Mouse (Mus musculus): Measurements from ENCODE around the gene Gpbp1. TPM values are rescaled to one million over a fixed set of nuclear protein-coding genes. Genes with fewer than 3 reads are reported as not detected.

Gpbp1 gene
- polyA plus RNA-seq, 1 experiment from 2014 or later = 35.2 TPM

DNA sequence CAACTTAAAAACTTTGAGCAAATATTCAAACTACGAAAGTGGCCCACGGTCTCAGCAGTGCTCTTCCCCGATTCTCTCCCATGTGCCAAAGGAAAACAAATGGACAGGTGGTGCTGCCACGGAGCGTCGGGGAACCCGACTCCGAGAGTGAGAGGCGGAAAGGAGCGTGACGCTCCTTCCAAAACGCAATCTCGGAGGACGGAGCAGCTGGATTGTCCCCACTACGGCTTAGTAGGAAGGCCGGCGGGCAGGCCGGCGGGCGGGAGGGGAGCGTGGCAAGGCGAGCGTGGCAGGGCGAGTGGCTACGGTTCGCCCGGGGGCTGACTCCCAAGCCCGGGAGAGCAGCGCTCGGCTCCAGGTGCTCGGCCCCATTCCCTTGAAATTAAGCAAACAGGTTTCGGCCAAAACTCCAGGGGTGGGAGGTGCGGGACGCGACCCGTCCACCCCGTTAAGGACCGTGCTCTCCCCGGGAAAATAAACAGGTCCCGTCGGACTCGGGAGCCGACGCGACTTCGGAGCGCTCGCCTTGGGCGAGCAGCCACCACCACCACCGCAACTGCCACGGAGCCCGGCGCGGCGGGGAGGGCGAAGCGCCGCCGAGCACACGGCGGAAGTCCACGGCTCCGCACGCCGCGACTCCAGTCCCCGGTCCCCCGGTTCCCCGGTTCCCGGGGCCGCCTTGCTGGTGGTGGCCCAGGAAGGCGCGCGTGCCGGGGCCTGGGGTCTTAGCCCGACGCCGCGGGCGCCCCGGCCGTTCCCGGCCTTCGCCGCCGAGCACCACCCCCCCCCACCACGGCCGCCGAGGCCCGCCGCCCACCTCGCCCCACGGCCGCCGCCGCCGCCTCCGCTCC, 1.0 kb downstream of the Gpbp1 start:
- peak overlapping the region; percentile 83 for H3K4me3 ChIP-seq (ENCODE audit: low read depth, low read length)
- H3K27ac ChIP-seq (ENCODE audit: low read length) = peak overlapping the region; percentile 97
- H3K4me1 ChIP-seq (ENCODE audit: control insufficient read depth, low read depth, low read length) = peaks cover 19% of the 10 kb centered on the region
- H3K4me2 ChIP-seq (ENCODE audit: low read depth, low read length) = peak overlapping the region; percentile 85
- peaks cover 11% of the 10 kb centered on the region for H3K27me3 ChIP-seq (ENCODE audit: control insufficient read depth, insufficient read depth, low read depth, low read length)
- peak overlapping the region; percentile 95 for H3K9ac ChIP-seq (ENCODE audit: low read depth, low read length)
- no peaks in the 10 kb centered on the region for H3K9me3 ChIP-seq (replicated peaks; ENCODE audit: control insufficient read depth, low read length)
- H3K36me3 ChIP-seq (ENCODE audit: control insufficient read depth, insufficient read depth) = no peaks in the 10 kb centered on the region
- ATAC-seq (ENCODE audit: low read depth) = peak; percentile 5
- under 1% methylated on average over 62 of the region's 98 CpGs for WGBS (ENCODE audit: insufficient replicate concordance)

DNA sequence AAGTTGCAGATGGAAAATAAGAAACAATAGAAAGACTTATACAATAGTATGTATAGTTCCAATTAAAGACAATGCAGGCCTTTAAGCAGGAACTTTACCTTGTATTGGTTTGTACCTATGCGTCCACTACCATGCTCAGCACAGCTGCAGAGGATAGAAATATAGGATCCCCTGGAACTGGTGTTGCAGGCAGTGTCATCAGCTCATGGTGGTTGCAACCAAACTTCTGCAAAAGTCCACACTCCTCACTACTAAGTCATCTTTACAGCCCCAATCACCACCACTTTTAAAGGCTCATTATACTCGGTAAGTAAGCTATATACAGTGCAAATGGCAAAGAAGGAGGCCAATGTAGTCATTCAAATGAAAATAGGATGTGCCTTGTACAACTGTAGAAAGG, 12.2 kb downstream of the Gpbp1 start:
- H3K36me3 ChIP-seq (ENCODE audit: control insufficient read depth, insufficient read depth) = 0 out of 2 replicates have a peak, but pooled peaks cover 3% of the 10 kb centered on the region
- no peak overlapping the region for H3K9ac ChIP-seq (ENCODE audit: low read depth, low read length)
- no peaks in the 10 kb centered on the region for H3K27me3 ChIP-seq (ENCODE audit: control insufficient read depth, insufficient read depth, low read depth, low read length)
- ATAC-seq (ENCODE audit: low read depth) = no peak
- no peak overlapping the region for H3K4me2 ChIP-seq (ENCODE audit: low read depth, low read length)
- H3K4me1 ChIP-seq (ENCODE audit: control insufficient read depth, low read depth, low read length) = peaks cover 11% of the 10 kb centered on the region
- H3K27ac ChIP-seq (ENCODE audit: low read length) = no peak overlapping the region
- H3K9me3 ChIP-seq (replicated peaks; ENCODE audit: control insufficient read depth, low read length) = no peaks in the 10 kb centered on the region
- no peak overlapping the region for H3K4me3 ChIP-seq (ENCODE audit: low read depth, low read length)
- WGBS (ENCODE audit: insufficient replicate concordance) = 73% methylated on average over 2 of the region's 2 CpGs

DNA sequence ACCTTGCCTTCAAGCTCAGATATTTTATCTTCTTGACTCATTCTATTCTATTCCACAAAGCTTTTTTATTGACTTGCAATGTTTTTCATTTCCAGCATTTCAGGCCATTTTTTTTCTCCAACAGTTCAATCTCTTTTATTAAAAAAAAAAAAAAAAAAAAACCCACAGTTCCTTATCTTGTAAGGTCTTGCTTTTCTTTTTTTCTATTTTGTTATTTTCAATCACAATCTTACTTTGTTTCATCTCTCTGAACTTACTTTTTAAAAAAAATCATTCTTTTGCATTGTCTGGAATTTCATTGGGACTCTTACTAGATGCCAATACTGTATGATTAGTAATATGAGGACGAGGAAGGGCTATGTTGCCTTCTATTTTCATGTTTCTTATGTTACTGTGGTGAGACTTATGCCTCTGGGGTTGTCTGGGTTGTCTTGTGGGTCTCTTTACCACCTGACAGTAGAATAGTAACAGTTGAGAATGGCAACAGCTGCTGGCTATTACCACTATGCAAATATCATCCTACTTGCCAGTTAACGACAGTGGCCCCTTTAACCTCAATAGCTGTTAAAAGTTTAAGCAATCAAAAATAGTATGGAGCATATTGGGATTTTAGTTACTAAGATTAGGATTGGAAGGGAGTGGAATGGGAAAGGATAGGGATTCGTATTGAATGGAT, 19.2 kb downstream of the Gpbp1 start:
- H3K36me3 ChIP-seq (ENCODE audit: control insufficient read depth, insufficient read depth) = peaks cover 19% of the 10 kb centered on the region
- WGBS (ENCODE audit: insufficient replicate concordance) = 78% methylated on average over 3 of the region's 3 CpGs
- H3K27ac ChIP-seq (ENCODE audit: low read length) = no peak overlapping the region

DNA sequence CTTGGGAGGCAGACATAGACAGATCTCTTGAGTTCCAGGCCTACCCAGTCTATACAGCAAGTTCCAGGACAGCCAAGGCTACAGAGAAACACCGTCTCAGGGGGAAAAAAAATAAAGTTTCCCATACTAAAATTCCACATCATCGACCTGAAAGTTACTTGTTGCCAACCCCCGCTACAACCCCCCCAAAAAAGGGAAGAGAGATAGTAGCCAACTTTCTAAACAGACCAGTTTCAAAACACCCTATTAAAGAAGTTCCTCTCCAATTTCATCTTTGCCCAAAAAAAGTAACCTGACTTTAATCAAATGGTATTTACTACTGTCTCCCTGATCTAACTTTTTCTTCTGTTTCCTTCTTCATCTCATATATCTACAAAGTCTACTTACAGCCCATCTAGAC, 22.6 kb downstream of the Gpbp1 start:
- ATAC-seq (ENCODE audit: low read depth) = no peak

More for the DNA sequence above, 19.2 kb downstream of the Gpbp1 start:
- ATAC-seq (ENCODE audit: low read depth) = no peak
- Histone ChIP-seq H3K4me3 (ENCODE audit: low read depth, low read length) (no peak overlapping the region), H3K4me2 (ENCODE audit: low read depth, low read length) (no peak overlapping the region), H3K9ac (ENCODE audit: low read depth, low read length) (no peak overlapping the region), H3K9me3 (replicated peaks; ENCODE audit: control insufficient read depth, low read length) (no peaks in the 10 kb centered on the region), H3K27me3 (ENCODE audit: control insufficient read depth, insufficient read depth, low read depth, low read length) (no peaks in the 10 kb centered on the region), H3K4me1 (ENCODE audit: control insufficient read depth, low read depth, low read length) (peaks cover 8% of the 10 kb centered on the region)

DNA sequence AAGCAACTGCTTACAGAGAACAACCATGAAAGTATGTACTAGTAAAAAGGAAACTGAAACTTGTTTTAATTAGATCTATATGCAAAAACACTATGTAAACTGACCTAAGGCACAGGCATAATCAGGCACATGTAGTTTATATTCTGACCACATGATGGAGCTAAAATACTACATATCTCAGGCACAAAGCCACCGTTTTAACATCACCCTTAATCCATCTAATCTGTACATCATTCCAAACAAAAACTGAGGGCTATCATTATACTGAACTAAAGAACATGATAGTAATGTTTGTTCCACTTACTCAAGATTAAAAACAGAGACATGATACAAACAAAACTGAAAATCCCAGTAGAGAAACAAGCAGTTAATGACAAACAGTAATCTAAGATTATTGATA, 28.5 kb downstream of the Gpbp1 start:
- peaks cover 20% of the 10 kb centered on the region for H3K36me3 ChIP-seq (ENCODE audit: control insufficient read depth, insufficient read depth)
- no peak overlapping the region for H3K4me2 ChIP-seq (ENCODE audit: low read depth, low read length)
- 0% methylated on average over 1 of the region's 1 CpGs for WGBS (ENCODE audit: insufficient replicate concordance)
- H3K9me3 ChIP-seq (replicated peaks; ENCODE audit: control insufficient read depth, low read length) = no peaks in the 10 kb centered on the region
- no peaks in the 10 kb centered on the region for H3K27me3 ChIP-seq (ENCODE audit: control insufficient read depth, insufficient read depth, low read depth, low read length)
- H3K4me3 ChIP-seq (ENCODE audit: low read depth, low read length) = no peak overlapping the region
- no peak overlapping the region for H3K27ac ChIP-seq (ENCODE audit: low read length)
- no peaks in the 10 kb centered on the region; the same call in none of the 2 replicates for H3K4me1 ChIP-seq (ENCODE audit: control insufficient read depth, low read depth, low read length)
- no peak for ATAC-seq (ENCODE audit: low read depth)
- no peak overlapping the region for H3K9ac ChIP-seq (ENCODE audit: low read depth, low read length)

More for the DNA sequence above, 22.6 kb downstream of the Gpbp1 start:
- no peak overlapping the region for H3K9ac ChIP-seq (ENCODE audit: low read depth, low read length)
- no peak overlapping the region for H3K4me3 ChIP-seq (ENCODE audit: low read depth, low read length)
- no peak overlapping the region for H3K27ac ChIP-seq (ENCODE audit: low read length)
- no peaks in the 10 kb centered on the region for H3K9me3 ChIP-seq (replicated peaks; ENCODE audit: control insufficient read depth, low read length)
- no peaks in the 10 kb centered on the region; the same call in 1 of the 2 replicates for H3K4me1 ChIP-seq (ENCODE audit: control insufficient read depth, low read depth, low read length)
- peaks cover 33% of the 10 kb centered on the region for H3K36me3 ChIP-seq (ENCODE audit: control insufficient read depth, insufficient read depth)
- WGBS (ENCODE audit: insufficient replicate concordance) = 68% methylated on average over 3 of the region's 3 CpGs
- no peak overlapping the region for H3K4me2 ChIP-seq (ENCODE audit: low read depth, low read length)
- H3K27me3 ChIP-seq (ENCODE audit: control insufficient read depth, insufficient read depth, low read depth, low read length) = no peaks in the 10 kb centered on the region

DNA sequence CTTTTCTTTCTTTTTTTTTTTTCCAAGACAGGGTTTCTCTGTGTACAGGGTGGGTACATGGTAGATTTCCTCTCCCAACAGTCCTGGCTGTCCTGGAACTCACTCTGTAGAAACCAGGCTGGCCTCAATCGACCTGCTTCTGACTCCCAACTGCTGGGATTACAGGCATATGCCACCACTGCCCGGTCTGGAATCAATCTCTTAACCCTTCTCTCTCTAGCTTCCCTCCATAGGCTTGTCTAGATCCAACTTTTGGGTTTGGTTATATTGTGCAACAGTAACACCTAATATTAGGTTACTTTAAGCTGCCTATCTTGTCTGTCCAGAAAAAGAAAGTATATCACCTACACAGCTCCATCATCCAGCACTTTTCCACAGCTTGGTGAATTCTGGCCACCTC, 33.1 kb downstream of the Gpbp1 start:
- peaks cover 12% of the 10 kb centered on the region for H3K36me3 ChIP-seq (ENCODE audit: control insufficient read depth, insufficient read depth)
- no peaks in the 10 kb centered on the region for H3K27me3 ChIP-seq (ENCODE audit: control insufficient read depth, insufficient read depth, low read depth, low read length)
- 57% methylated on average over 2 of the region's 2 CpGs for WGBS (ENCODE audit: insufficient replicate concordance)
- no peak overlapping the region for H3K4me2 ChIP-seq (ENCODE audit: low read depth, low read length)
- no peaks in the 10 kb centered on the region for H3K9me3 ChIP-seq (replicated peaks; ENCODE audit: control insufficient read depth, low read length)
- no peak overlapping the region for H3K27ac ChIP-seq (ENCODE audit: low read length)
- no peak overlapping the region for H3K4me3 ChIP-seq (ENCODE audit: low read depth, low read length)
- no peaks in the 10 kb centered on the region; the same call in 1 of the 2 replicates for H3K4me1 ChIP-seq (ENCODE audit: control insufficient read depth, low read depth, low read length)
- no peak for ATAC-seq (ENCODE audit: low read depth)
- H3K9ac ChIP-seq (ENCODE audit: low read depth, low read length) = no peak overlapping the region

DNA sequence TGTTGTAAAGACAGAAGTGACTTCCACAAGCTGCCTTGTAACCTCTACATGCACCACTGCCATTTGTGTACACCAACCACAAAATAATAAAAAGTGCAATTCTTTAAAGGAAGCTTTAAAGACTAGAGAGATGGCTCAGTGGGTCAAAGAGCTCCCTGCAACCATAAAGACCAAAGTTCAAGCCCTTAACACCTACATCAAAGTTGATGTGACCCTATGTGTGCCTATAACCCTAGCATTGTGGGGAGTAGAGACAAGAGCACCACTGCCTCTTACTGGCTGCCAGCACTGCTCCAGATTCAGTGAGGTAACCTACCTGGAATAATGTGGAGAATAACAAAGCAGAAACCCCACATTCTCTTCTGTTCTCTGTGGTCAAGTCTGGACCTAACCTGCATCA, 45.6 kb downstream of the Gpbp1 start:
- Histone ChIP-seq H3K36me3 (ENCODE audit: control insufficient read depth, insufficient read depth) (peaks cover 13% of the 10 kb centered on the region), H3K4me3 (ENCODE audit: low read depth, low read length) (no peak overlapping the region), H3K9ac (ENCODE audit: low read depth, low read length) (no peak overlapping the region), H3K27me3 (ENCODE audit: control insufficient read depth, insufficient read depth, low read depth, low read length) (no peaks in the 10 kb centered on the region), H3K4me1 (ENCODE audit: control insufficient read depth, low read depth, low read length) (no peaks in the 10 kb centered on the region; the same call in 1 of the 2 replicates), H3K4me2 (ENCODE audit: low read depth, low read length) (no peak overlapping the region), H3K9me3 (replicated peaks; ENCODE audit: control insufficient read depth, low read length) (no peaks in the 10 kb centered on the region), H3K27ac (ENCODE audit: low read length) (no peak overlapping the region)
- no peak for ATAC-seq (ENCODE audit: low read depth)

DNA sequence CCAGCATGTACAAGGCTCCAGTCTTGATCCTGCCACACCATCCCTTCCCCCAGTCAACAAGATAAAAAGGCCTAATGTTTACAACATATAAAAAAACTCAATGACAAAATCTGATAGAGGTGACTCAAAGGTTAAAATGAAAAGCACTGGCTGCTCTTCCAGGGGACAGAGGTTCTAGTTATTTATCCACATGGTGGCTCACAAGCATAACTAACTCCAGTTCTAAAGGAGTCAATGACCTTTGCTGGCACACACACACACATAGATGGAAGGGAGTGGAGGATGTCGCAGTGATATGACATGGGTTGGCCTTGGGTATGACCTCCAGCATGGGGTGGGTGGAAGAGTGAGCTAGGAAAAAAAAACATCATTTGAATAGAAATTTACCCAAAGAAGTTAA, 58.7 kb downstream of the Gpbp1 start:
- H3K9ac ChIP-seq (ENCODE audit: low read depth, low read length) = no peak overlapping the region
- no peaks in the 10 kb centered on the region for H3K4me1 ChIP-seq (ENCODE audit: control insufficient read depth, low read depth, low read length)
- ATAC-seq (ENCODE audit: low read depth) = peak; percentile 79
- H3K36me3 ChIP-seq (ENCODE audit: control insufficient read depth, insufficient read depth) = peaks cover 24% of the 10 kb centered on the region
- H3K4me2 ChIP-seq (ENCODE audit: low read depth, low read length) = no peak overlapping the region
- WGBS (ENCODE audit: insufficient replicate concordance) = 71% methylated on average over 1 of the region's 1 CpGs
- H3K4me3 ChIP-seq (ENCODE audit: low read depth, low read length) = no peak overlapping the region
- H3K27ac ChIP-seq (ENCODE audit: low read length) = no peak overlapping the region
- H3K27me3 ChIP-seq (ENCODE audit: control insufficient read depth, insufficient read depth, low read depth, low read length) = no peaks in the 10 kb centered on the region
- no peaks in the 10 kb centered on the region for H3K9me3 ChIP-seq (replicated peaks; ENCODE audit: control insufficient read depth, low read length)

DNA sequence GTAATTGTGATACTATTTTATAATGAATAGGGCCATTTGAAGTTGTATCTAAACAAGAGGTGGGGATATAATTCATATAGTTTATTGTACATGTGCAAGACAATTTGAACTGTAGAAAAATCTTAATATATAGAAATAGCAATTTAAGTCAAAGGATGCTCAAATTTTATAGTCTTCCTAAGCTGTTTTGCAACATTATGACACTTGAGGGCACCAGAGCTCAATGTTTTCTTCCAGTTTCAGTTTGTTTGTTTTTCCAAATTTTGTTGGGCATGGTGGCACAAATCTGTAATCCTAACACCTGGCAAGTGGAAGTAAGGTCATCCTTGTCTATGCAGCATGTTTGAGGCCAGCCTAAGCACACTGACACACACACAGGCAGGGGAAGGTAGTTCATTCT, 68.6 kb downstream of the Gpbp1 start:
- no peak for ATAC-seq (ENCODE audit: low read depth)
- H3K4me2 ChIP-seq (ENCODE audit: low read depth, low read length) = no peak overlapping the region

More for the DNA sequence above, 68.6 kb downstream of the Gpbp1 start:
- Histone ChIP-seq H3K9me3 (replicated peaks; ENCODE audit: control insufficient read depth, low read length) (no peaks in the 10 kb centered on the region), H3K4me1 (ENCODE audit: control insufficient read depth, low read depth, low read length) (no peaks in the 10 kb centered on the region), H3K27me3 (ENCODE audit: control insufficient read depth, insufficient read depth, low read depth, low read length) (no peaks in the 10 kb centered on the region), H3K36me3 (ENCODE audit: control insufficient read depth, insufficient read depth) (peaks cover 8% of the 10 kb centered on the region), H3K9ac (ENCODE audit: low read depth, low read length) (no peak overlapping the region), H3K27ac (ENCODE audit: low read length) (no peak overlapping the region), H3K4me3 (ENCODE audit: low read depth, low read length) (no peak overlapping the region)
